Mouse (Mus musculus): ENCODE data around the gene Blcap. TPM values are rescaled to one million over a fixed set of nuclear protein-coding genes. Genes with fewer than 3 reads are reported as not detected.

Blcap gene
- polyA plus RNA-seq, 1 experiment from 2014 or later, result 45.3 TPM

DNA sequence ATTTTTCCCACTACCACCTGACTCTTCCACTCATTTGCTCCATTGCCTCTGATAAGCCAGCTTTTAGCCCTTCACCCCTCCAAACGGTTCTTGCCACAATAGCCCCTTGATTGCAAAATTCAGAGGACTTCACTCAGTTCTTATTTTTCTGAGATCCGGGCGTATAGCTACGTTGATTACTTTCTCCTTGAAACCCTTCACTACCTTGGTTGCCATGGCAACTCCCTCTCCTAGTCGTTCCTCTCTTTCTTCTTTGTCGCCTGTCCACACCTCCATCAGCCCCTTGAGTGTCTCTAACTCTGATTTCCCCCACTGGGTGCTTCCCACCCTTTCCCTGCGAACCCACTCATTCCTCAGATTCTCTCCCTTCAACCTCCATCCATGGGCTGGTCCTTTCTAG is 34.0 kb downstream of the Blcap start:
- Histone ChIP-seq H3K9me3 (replicated peaks; ENCODE audit: control insufficient read depth, low read length) (no peaks in the 10 kb centered on the region), H3K4me2 (ENCODE audit: low read depth, low read length) (no peak overlapping the region), H3K9ac (ENCODE audit: low read length) (no peak overlapping the region), H3K36me3 (ENCODE audit: control insufficient read depth, insufficient read depth, low read length) (no peaks in the 10 kb centered on the region), H3K27ac (ENCODE audit: low read length) (no peak overlapping the region), H3K4me1 (ENCODE audit: control insufficient read depth, insufficient read depth, low read length) (peaks cover 11% of the 10 kb centered on the region), H3K27me3 (ENCODE audit: control insufficient read depth, insufficient read depth, low read length) (no peaks in the 10 kb centered on the region), H3K4me3 (replicated peaks; ENCODE audit: low read length) (no peak overlapping the region)
- 28% methylated on average over 7 of the region's 7 CpGs for WGBS
- ATAC-seq (ENCODE audit: insufficient read depth, low FRiP score), result no peak

DNA sequence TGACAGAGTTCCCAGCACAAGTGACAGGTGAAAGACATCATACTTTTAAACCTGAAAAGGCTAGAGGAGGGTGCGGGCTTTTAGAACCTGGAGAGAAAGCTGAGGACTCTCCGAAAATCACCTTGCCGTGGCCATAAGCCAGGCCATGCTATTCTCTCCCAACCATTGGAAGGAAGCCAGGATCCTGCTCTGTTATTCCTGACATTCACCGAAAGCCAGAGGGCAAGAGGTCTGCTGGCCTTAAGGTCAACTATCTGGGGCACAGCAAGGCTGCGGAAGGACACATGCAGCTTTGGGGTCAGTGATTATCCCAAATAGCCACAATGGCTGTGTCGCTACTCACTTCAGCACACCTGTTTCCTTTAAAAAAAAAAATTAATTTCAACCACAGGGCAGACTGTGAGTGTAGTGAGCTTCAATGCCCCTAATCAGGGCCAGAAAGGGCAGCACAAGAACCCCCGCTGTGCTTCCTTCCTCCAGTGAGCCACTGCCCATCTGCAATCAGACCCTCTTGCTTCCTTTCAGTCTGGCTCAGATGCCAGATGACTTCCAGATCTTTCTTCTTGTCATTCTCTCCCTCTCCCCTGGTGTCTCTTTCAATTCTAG is 34.5 kb downstream of the Blcap start:
- no peak for ATAC-seq (ENCODE audit: insufficient read depth, low FRiP score)
- no peak overlapping the region for H3K9ac ChIP-seq (ENCODE audit: low read length)

GRCm38 (mm10) chr2:157534163-157534562 is 36.9 kb downstream of the Blcap start:
- H3K27me3 ChIP-seq (ENCODE audit: control insufficient read depth, insufficient read depth, low read length), result no peaks in the 10 kb centered on the region
- no peak overlapping the region for H3K4me2 ChIP-seq (ENCODE audit: low read depth, low read length)
- no peak overlapping the region for H3K9ac ChIP-seq (ENCODE audit: low read length)
- H3K4me1 ChIP-seq (ENCODE audit: control insufficient read depth, insufficient read depth, low read length), result no peaks in the 10 kb centered on the region
- 82% methylated on average over 4 of the region's 4 CpGs for WGBS
- no peak overlapping the region for H3K4me3 ChIP-seq (replicated peaks; ENCODE audit: low read length)
- H3K27ac ChIP-seq (ENCODE audit: low read length), result no peak overlapping the region
- ATAC-seq (ENCODE audit: insufficient read depth, low FRiP score), result no peak
- no peaks in the 10 kb centered on the region for H3K9me3 ChIP-seq (replicated peaks; ENCODE audit: control insufficient read depth, low read length)
- no peaks in the 10 kb centered on the region for H3K36me3 ChIP-seq (ENCODE audit: control insufficient read depth, insufficient read depth, low read length)

More for the DNA sequence above, 34.5 kb downstream of the Blcap start:
- no peak overlapping the region for H3K27ac ChIP-seq (ENCODE audit: low read length)
- H3K4me2 ChIP-seq (ENCODE audit: low read depth, low read length), result no peak overlapping the region
- peaks cover 11% of the 10 kb centered on the region for H3K4me1 ChIP-seq (ENCODE audit: control insufficient read depth, insufficient read depth, low read length)
- H3K4me3 ChIP-seq (replicated peaks; ENCODE audit: low read length), result no peak overlapping the region
- H3K36me3 ChIP-seq (ENCODE audit: control insufficient read depth, insufficient read depth, low read length), result no peaks in the 10 kb centered on the region
- H3K9me3 ChIP-seq (replicated peaks; ENCODE audit: control insufficient read depth, low read length), result no peaks in the 10 kb centered on the region
- H3K27me3 ChIP-seq (ENCODE audit: control insufficient read depth, insufficient read depth, low read length), result no peaks in the 10 kb centered on the region
- WGBS, result 65% methylated on average over 7 of the region's 7 CpGs

DNA sequence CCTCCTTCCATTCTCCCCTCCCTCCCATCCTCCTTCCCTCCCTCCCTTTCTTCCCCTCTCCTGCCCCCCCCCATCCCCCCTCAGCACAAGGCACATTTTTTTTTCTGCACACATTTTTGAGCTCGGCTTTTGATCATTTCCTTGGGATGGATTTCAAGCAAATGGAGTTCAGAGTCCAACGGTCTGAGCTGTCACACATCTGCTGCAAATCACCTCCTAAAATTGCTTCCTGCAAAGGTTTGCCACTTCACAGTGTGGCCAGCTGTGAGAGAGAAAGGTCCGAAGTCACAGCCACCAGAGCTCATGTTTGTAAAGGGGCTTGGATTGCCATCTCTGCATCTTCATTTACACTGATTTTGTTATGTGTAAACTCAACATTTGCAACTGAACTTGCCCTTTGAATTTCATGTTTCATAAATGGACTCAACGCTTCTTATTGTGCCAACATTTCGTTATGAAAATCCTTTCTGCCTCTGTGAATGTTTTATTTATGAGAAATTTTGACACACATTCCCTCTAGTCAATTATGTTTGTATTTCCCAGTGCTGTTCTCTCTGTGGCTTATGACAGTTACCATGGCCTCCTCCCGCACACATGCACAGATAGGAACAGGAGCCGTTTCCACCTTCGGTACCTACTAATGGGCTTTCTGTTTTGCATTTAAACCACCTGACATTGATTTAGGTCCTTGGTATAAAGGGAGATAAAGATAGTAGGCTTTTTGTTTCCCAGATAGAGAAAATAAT is 39.2 kb downstream of the Blcap start:
- H3K27ac ChIP-seq (ENCODE audit: low read length), result no peak overlapping the region
- H3K4me1 ChIP-seq (ENCODE audit: control insufficient read depth, insufficient read depth, low read length), result no peaks in the 10 kb centered on the region
- H3K9me3 ChIP-seq (replicated peaks; ENCODE audit: control insufficient read depth, low read length), result no peaks in the 10 kb centered on the region
- no peak overlapping the region for H3K4me3 ChIP-seq (replicated peaks; ENCODE audit: low read length)
- ATAC-seq (ENCODE audit: insufficient read depth, low FRiP score), result no peak
- H3K4me2 ChIP-seq (ENCODE audit: low read depth, low read length), result no peak overlapping the region
- 40% methylated on average over 8 of the region's 8 CpGs for WGBS
- no peaks in the 10 kb centered on the region for H3K27me3 ChIP-seq (ENCODE audit: control insufficient read depth, insufficient read depth, low read length)
- H3K36me3 ChIP-seq (ENCODE audit: control insufficient read depth, insufficient read depth, low read length), result no peaks in the 10 kb centered on the region
- H3K9ac ChIP-seq (ENCODE audit: low read length), result no peak overlapping the region

DNA sequence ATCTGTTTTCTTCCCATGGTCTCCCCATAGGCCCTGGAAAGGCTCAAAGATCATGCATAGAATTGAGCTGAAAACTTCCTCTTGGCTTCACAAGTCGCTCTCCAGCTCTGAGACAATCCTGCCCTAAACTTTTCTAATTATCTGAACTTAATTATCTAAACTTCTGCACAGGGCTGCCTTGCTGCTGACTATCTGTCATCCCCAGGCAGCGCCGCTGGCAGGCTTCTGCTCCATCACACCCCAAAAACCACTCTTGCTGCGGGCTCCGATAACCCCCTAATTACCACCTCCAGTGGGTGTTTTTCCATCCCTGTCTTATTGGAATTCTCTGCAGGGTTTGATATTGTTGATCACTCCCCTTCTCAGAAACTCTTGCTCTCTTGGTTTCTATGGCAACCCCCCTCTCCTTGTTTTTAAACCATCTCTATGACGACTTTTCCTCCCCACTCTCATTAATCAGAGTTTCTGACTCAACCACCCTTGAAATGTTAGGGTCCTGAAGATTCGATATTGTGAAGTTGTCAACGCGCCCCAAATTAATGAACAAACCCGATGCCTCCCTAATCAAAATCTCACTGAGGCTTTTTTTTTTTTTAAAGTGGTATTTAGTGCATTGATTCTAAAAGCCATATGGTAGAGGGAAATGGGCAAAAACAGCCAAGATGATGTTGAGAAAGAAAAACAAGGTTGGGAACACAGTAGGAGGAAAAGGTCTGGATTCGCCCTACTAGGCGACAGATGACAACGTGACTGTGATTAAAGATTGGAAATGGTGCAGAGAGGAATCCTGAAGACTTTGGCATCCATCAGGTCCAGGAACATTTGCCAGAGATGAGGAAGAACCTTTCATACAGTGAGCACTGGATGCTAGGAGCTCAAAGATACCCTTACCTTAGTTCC is 40.8 kb downstream of the Blcap start:
- Histone ChIP-seq H3K9me3 (replicated peaks; ENCODE audit: control insufficient read depth, low read length) (no peaks in the 10 kb centered on the region), H3K9ac (ENCODE audit: low read length) (no peak overlapping the region), H3K4me2 (ENCODE audit: low read depth, low read length) (no peak overlapping the region), H3K4me1 (ENCODE audit: control insufficient read depth, insufficient read depth, low read length) (no peaks in the 10 kb centered on the region), H3K4me3 (replicated peaks; ENCODE audit: low read length) (no peak overlapping the region), H3K27ac (ENCODE audit: low read length) (no peak overlapping the region), H3K36me3 (ENCODE audit: control insufficient read depth, insufficient read depth, low read length) (no peaks in the 10 kb centered on the region), H3K27me3 (ENCODE audit: control insufficient read depth, insufficient read depth, low read length) (no peaks in the 10 kb centered on the region)
- WGBS, result 68% methylated on average over 13 of the region's 13 CpGs
- no peak for ATAC-seq (ENCODE audit: insufficient read depth, low FRiP score)

- WGBS, result 63% methylated on average over 3 of the region's 3 CpGs
- ATAC-seq (ENCODE audit: insufficient read depth, low FRiP score), result no peak
Observed at GRCm38 (mm10) chr2:157522556-157522955, 48.5 kb downstream of the Blcap start.

DNA sequence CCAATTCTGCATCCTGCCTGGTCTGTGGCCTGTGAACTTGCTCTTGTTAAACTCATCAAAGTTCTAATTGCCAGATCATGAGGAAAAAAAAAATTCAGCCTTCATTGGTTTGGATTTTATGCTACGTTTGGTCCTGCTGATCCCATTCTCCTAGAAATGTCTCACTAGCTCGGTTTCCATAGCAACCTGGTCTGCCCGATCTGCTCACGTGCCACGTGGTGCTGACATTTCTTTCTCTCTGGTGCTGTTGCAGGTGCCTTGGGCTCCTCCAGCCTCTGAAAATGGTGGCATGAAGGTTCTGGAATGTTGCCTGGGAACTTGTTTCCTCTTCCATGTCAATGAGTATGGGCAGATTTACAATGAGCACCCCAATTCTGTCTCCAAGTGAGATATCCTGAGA is 50.6 kb downstream of the Blcap start:
- no peak overlapping the region for H3K4me2 ChIP-seq (ENCODE audit: low read depth, low read length)
- H3K4me3 ChIP-seq (replicated peaks; ENCODE audit: low read length), result no peak overlapping the region
- no peak overlapping the region for H3K27ac ChIP-seq (ENCODE audit: low read length)
- no peaks in the 10 kb centered on the region for H3K9me3 ChIP-seq (replicated peaks; ENCODE audit: control insufficient read depth, low read length)
- H3K27me3 ChIP-seq (ENCODE audit: control insufficient read depth, insufficient read depth, low read length), result no peaks in the 10 kb centered on the region
- no peaks in the 10 kb centered on the region for H3K36me3 ChIP-seq (ENCODE audit: control insufficient read depth, insufficient read depth, low read length)
- no peak for ATAC-seq (ENCODE audit: insufficient read depth, low FRiP score)
- H3K4me1 ChIP-seq (ENCODE audit: control insufficient read depth, insufficient read depth, low read length), result no peaks in the 10 kb centered on the region
- WGBS, result 34% methylated on average over 5 of the region's 5 CpGs
- H3K9ac ChIP-seq (ENCODE audit: low read length), result no peak overlapping the region

More at GRCm38 (mm10) chr2:157522556-157522955, 48.5 kb downstream of the Blcap start:
- Histone ChIP-seq H3K4me3 (replicated peaks; ENCODE audit: low read length) (no peak overlapping the region), H3K4me1 (ENCODE audit: control insufficient read depth, insufficient read depth, low read length) (no peaks in the 10 kb centered on the region), H3K9ac (ENCODE audit: low read length) (no peak overlapping the region), H3K27me3 (ENCODE audit: control insufficient read depth, insufficient read depth, low read length) (no peaks in the 10 kb centered on the region), H3K9me3 (replicated peaks; ENCODE audit: control insufficient read depth, low read length) (no peaks in the 10 kb centered on the region), H3K36me3 (ENCODE audit: control insufficient read depth, insufficient read depth, low read length) (no peaks in the 10 kb centered on the region), H3K4me2 (ENCODE audit: low read depth, low read length) (no peak overlapping the region), H3K27ac (ENCODE audit: low read length) (no peak overlapping the region)

- H3K27me3 ChIP-seq (ENCODE audit: control insufficient read depth, insufficient read depth, low read length), result no peaks in the 10 kb centered on the region
- H3K4me2 ChIP-seq (ENCODE audit: low read depth, low read length), result no peak overlapping the region
- ATAC-seq (ENCODE audit: insufficient read depth, low FRiP score), result no peak
- 63% methylated on average over 6 of the region's 6 CpGs for WGBS
- H3K9me3 ChIP-seq (replicated peaks; ENCODE audit: control insufficient read depth, low read length), result no peaks in the 10 kb centered on the region
- H3K4me3 ChIP-seq (replicated peaks; ENCODE audit: low read length), result no peak overlapping the region
- no peaks in the 10 kb centered on the region for H3K4me1 ChIP-seq (ENCODE audit: control insufficient read depth, insufficient read depth, low read length)
- no peaks in the 10 kb centered on the region for H3K36me3 ChIP-seq (ENCODE audit: control insufficient read depth, insufficient read depth, low read length)
- no peak overlapping the region for H3K9ac ChIP-seq (ENCODE audit: low read length)
- H3K27ac ChIP-seq (ENCODE audit: low read length), result no peak overlapping the region
Observed at GRCm38 (mm10) chr2:157519452-157519851, 51.6 kb downstream of the Blcap start.

DNA sequence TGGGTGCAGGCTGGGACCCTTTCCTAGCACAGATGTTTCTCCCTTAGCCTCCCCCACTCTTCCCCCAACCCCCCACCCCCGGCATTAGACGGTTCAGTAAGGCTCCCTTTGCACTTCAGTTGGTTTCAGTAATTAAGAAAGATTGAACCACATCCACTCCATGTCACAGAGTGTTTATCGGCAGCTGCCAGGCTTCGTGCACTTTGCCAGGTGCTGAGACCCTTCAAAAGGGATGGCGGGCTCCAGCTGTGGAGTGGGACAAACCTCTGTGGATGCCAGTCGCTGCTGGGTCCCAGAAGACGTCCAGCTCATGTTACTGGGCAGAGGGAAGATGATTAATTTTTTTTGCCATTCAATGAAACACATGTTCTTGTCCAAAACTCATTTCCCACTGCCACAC is 52.6 kb downstream of the Blcap start:
- H3K4me1 ChIP-seq (ENCODE audit: control insufficient read depth, insufficient read depth, low read length), result no peaks in the 10 kb centered on the region
- ATAC-seq (ENCODE audit: insufficient read depth, low FRiP score), result no peak
- H3K36me3 ChIP-seq (ENCODE audit: control insufficient read depth, insufficient read depth, low read length), result no peaks in the 10 kb centered on the region
- H3K9ac ChIP-seq (ENCODE audit: low read length), result no peak overlapping the region
- no peaks in the 10 kb centered on the region for H3K9me3 ChIP-seq (replicated peaks; ENCODE audit: control insufficient read depth, low read length)
- 29% methylated on average over 7 of the region's 7 CpGs for WGBS
- no peak overlapping the region for H3K4me3 ChIP-seq (replicated peaks; ENCODE audit: low read length)
- H3K27me3 ChIP-seq (ENCODE audit: control insufficient read depth, insufficient read depth, low read length), result no peaks in the 10 kb centered on the region
- no peak overlapping the region for H3K4me2 ChIP-seq (ENCODE audit: low read depth, low read length)
- no peak overlapping the region for H3K27ac ChIP-seq (ENCODE audit: low read length)
